Mouse (Mus musculus) inflammation-experienced regulatory T-cells, adult 6 months (primary cell): ENCODE measurements around the gene Capn10. TPM values are rescaled to one million over a fixed set of nuclear protein-coding genes. Genes with fewer than 3 reads are reported as not detected.

Experiments used
- ATAC-seq: one replicate; pipeline ENCODE4 v1.8.0; 2017
- polyA plus RNA-seq, 3 experiments: library from polyadenylated mRNA; unstranded; fragments of 100-300 nt; shearing (Covaris generic); gene quantifications; one replicate each; pipeline ENCODE4 v1.2.1; 2017

Capn10 gene
- 1 to 10 TPM; 4.6 to 7.3 (median 6.9) TPM for polyA plus RNA-seq

DNA sequence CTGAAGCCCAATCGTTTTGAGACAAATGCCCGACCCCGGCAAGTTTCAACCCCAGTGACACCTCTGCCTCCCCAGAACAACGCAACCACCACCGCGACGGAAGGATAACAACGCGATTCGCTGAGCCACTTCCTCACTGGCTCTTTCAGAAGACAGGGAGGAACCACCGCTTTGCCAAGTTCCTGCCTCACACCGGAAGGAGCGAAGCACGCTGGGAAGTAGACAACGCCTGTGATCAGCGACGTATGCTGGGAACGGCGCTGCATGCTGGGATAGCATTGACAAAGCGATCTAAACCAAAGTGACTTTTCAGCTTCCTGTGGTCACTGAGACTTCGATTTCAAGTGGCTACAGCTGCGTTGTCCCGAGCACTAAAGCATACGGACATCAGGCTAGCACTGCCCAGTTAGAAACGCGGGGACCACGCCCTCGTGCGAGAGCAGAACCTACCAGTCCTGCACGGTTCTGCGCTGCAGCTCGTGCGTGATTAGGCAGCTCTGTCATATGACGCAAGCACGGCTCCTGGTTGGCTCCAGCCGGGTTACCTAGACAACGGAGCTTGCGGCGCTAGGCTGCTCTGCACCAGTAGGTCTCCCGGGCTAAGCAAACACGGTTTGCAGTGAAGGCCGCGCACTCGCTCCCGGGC, at the start of gene Capn10:
Gene Capn10, plus strand, starts transcription at position 195 of the 646 bp plus-strand sequence.
- peak; percentile 93 for ATAC-seq

DNA sequence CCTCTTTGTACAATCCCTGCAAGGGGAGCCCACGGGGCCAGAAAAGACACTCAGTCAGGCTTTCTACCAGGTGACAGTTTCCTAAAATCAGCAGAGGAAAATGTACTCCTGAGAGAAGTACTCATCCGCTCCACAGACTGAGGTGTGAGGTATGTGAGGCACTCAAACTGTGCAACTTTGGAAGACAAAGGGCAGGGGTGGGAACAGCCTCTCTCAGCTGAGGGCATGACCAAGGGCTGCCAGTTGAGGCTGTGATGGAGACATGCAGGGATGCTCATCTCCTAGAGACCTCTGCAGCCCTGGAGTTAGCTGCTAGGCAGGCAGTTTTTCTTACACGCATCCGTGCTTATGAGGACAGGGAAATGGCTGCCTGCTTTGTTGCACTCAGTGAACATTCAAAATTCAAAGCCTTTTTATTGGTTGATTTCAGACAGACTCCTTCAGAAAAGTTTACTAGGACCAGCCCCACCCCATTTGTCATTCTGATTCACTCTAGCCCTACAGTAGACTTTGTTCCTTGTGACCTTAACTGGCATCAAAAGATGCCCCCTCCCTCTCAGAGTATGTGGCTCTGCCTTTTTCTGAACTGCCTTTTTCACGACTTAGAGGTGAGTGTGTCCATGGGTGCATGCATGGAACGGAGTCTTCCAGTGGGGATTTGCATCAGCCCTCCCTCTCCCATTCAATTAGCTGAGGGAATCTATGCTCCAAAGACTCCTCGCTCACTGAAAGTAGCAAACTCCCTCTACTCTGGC, 45.1 kb upstream of the Capn10 start:
- ATAC-seq: no peak

DNA sequence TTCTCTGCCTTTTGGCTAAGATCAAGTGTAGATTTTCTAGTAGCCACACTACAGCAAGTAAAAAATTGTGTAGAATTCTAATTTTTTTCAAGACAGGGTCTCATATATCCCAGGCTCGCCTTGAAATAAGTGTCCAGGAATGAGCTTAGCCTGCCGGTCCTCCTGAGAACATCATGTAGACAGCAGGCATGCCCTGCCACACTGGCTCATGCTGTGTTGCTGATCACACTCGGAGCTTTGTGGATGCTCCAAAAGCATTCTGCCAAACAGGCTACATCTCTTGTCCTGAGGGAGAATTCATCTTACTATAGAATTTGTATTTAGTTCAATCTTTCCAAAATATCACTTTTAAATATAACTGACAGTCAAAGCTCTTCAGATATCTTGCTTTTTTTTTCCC, 41.4 kb upstream of the Capn10 start:
- ATAC-seq: no peak

DNA sequence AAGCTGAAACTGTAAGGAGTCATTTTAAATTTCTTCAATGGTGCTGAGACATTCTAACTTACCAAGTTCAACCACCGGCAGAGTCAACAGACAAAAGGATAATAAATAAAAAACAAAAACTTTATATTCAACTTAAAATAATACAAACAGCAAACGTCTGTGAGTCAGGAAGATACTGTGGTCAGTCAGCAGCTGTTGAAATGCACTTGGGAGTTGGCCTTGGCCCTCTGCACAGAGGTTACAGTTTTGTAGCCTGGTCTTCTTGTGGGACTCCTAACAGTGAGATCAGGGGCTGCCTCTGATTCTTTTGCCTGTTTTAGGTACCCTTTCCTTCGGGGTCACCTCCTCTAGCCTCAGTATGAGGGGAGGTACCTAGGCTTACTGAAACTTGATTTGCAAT, 40.3 kb upstream of the Capn10 start:
- ATAC-seq: no peak

DNA sequence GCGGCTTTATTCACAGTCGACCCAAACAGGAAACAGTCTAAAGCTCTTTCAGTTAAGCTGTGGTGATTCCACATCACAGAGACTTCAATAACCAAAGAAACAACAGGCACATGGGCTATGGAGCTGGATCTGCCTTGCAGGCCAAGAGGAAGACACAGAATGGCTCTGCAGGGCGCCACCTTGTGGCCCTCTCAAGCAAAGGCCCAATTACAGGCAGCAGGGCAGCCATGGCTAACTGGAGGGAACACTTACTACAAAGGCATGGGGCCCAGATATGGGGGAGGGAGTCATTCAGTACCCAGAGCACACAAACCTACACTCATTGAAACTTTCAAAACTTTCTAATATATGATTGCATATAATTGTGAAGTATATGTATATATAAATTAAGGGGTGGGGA, 39.1 kb upstream of the Capn10 start:
- ATAC-seq: peak; percentile 82

DNA sequence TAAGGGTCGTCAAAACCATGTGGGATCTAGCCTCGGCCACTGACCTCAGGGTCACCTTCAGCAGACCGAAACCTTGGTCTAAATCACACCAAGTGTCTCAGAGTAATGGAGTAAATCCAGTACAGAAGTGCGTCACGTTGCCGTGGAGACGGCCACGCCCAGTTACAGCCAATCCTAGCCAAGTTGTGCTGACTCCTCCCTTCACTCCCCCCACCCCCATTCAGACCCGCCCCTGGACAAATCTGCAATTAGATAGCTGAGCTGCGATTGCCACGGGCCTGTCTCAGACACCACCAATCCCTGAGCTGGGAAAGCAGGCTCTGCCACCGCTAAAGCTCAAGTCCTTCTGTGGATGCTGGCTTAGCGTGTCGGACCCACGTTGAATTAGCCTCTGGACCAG, 31.4 kb upstream of the Capn10 start, which contains the start of gene Ankmy1:
Gene Ankmy1, minus strand, starts transcription at position 121 of the 400 bp plus-strand sequence.
- ATAC-seq: no peak

DNA sequence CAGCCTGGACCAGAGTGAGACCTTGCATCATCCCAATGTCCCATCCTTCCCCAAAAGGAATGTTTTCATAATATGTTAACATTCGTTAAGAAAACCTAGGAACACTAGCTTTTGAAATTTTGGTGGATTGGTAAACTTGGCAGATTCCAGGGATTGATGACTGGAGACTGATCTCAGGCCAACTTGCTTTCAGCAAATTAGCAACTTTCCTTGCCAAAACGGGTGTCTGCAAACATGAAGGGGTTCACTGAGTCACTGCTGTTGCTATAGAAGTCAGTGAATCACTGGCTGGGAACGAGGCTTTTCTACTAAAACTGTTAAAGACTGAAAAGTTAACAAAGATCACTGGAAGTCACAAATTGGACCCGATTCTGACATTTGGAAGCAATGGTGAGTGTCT, 30.5 kb upstream of the Capn10 start:
- ATAC-seq: no peak

DNA sequence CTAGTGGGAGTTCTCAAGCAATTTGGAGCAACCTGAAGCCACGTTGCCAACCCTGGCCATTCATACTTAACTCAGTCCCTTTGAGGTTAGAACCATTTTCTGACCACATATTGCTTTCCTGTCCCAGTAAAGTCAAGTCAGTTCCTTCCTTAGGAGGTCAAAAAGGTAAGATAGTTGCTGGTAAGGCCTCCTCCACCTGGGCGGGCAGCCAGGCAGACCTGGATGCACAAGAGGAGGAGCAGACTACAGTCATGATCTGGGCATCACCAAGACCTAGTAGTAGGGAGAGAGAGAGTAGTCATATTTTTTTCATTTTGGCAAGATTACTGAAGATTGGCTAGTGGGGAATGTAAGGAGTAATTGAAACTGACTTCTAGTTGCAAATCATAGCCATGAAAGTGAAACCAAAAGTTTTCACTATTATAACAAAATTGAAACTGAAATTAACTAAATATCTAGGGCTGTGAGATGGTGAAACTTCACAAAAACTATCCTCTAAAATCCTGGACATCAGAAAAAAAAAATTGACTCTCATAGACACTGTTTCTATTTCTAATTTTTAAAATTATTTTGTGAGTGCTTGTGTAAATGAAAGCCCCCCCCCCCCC, 28.4 kb upstream of the Capn10 start:
- no peak for ATAC-seq

DNA sequence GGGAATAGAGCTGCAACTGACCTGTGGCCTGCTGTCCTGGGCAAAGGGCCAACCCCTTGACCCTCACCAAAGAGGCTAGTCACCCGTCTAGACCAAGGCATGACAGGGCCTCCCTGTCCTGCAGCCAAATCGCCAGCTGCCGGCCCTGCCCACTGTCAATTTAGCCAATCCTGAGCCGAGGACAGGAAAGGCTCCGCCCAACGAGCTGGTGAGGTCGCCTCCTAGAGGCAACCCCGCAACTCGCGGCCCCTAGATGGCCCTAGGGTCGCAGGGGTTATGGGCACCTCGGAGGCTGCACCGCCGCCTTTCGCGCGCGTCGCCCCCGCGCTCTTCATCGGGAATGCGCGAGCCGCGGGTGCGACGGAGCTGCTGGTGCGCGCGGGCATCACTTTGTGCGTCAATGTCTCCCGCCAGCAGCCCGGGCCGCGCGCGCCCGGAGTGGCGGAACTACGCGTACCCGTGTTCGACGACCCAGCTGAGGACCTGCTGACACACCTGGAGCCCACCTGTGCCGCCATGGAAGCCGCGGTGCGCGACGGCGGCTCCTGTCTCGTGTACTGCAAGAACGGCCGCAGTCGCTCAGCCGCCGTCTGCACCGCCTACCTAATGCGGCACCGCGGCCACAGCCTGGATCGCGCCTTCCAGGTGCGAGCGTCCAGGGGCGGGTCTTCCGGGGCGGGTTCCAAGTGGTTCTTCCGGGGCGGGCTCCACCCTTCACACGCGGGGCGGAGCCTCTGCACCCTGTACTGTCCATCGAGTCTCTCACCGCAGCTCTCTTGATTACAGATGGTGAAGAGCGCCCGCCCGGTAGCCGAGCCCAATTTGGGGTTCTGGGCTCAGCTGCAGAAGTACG, 27.2 kb upstream of the Capn10 start, which contains the start of gene Dusp28:
Gene Dusp28, plus strand, starts transcription at position 203 of the 853 bp plus-strand sequence.
- peak; percentile 67 for ATAC-seq

DNA sequence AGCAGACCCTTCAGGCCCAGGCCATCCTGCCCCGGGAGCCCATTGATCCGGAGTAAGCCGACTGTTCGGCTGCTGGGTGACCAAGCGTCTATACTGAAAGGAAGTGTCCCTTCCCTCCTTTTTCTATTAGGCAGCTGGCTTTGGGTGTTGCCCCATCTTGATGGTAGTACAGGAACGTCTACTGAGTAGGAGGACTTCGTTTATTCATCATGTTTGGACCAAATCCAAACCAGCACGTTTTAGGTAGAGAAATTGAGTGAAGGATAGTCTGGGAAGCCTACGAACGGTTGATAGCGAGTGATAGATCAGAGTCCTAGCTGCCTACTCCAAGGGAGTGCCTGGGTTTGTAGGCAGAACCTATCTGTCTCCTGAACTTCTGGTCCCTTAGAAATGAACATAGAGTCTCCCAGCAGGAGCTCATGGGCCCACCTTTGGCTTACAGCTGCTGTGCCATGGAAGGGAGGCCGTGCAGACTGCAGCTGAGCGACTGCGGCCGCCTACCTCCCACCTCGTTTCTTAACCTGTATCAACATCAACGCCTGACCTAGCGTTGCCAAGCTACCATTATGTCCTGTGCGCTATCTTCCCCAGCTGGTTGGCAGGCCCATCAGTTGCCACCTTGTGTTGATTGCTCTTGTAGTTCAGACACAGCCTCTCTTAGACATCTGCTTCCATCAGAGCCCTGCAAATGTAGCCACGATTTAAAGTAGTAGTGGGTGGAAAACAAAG, 26.4 kb upstream of the Capn10 start:
- no peak for ATAC-seq

DNA sequence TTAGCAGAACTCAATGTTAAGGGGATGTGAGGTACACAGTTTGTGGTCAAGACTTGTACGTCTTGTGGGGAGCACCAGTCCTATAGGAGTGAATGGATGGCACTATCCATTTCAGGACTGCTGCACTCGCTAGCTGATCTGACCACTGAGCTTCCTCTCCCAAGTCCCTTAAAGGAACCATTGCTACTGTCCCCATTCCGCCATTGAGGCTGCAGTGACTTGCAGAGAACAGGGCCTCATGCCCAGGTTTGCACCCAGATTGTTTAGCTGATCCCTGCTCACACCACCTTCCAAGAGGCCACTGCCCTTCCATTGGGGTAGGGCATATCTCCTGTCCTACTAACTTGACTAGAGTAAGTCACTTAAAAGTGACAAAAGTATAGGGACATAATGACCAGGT, 25.5 kb upstream of the Capn10 start:
- ATAC-seq: no peak

DNA sequence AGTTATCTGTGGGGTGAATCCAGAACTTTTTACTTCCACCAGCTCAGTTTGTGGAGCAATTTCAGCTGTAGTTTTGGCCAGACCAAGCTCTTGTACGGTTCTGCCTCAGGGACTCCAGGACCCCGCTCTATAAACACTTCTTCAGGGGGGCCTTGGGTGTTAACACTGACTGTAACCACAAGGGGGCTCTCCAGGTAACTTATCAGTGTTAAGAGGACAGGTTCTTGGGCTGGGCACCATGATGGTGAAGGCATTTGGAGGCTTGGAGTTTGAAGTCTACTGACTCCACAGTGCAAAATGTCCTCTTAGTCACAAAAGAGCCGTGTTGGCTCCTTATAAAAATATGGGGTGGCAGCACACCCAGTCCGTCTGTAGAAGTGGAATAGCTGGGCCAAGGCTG, 25.1 kb upstream of the Capn10 start:
- no peak for ATAC-seq

DNA sequence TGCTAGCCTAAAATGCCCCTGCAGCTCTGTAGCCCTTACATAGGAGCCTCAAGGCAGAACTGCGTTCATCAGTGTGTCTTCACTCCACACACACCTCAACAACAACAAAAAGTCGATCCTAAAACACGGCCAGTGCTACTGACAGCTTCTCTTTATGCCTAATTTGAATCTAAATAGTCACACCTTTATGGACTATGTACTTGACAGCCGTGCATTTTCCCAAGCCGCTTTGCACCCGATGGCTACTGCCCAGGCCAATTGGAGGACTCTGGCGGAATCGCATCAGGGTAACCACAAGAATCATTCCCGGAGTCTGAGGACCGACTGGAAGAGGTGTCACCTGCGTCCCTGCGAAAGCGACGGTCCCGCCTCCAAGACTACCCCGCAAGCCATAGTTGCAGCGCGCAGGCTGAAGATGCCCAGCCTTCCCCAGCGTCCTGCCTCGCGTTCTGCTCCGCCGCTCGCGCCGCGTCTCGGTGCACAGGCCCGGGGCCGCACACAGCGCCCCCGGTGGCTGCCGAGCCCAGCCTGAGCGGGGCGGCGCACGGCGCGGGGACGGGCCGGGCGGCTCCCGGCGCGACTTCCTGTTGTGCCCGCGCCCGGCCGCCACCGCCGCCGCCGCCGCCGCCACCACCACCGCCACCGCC, 23.8 kb upstream of the Capn10 start, which contains the start of gene Rnpepl1:
Gene Rnpepl1, plus strand, starts transcription at position 545 of the 647 bp plus-strand sequence.
- ATAC-seq: peak; percentile 62

DNA sequence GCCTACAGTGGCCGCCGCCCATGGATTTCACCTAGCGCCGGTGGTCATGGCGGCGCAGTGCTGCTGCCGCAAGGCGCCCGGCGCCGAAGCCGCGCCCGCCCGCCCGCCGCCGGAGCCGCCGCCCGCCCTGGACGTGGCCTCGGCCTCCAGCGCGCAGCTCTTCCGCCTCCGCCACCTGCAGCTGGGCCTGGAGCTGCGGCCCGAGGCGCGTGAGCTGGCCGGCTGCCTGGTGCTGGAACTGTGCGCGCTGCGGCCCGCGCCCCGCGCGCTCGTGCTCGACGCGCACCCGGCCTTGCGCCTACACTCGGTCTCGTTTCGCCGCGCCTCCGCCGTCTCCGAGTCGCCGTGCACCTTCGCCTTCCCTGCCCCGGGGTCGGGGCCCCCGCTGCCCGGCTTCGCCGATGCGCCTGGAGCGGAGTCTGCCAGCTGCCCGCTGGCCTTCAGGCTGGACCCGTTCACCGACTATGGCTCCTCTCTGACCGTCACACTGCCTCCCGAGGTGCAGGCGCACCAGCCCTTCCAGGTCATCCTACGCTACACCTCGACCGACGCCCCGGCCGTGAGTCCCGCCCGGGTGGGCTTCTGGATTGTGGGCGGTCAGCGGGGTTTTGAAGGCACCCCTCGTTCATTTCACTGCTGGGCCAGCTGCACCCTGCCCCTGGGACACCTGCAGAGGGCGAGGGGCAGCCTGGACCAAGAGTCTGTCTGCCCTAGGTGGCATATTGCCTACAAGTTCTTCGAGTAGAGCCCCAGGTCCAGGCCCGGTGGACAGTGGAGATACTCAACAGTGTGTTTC, 23.1 kb upstream of the Capn10 start:
- ATAC-seq: no peak

DNA sequence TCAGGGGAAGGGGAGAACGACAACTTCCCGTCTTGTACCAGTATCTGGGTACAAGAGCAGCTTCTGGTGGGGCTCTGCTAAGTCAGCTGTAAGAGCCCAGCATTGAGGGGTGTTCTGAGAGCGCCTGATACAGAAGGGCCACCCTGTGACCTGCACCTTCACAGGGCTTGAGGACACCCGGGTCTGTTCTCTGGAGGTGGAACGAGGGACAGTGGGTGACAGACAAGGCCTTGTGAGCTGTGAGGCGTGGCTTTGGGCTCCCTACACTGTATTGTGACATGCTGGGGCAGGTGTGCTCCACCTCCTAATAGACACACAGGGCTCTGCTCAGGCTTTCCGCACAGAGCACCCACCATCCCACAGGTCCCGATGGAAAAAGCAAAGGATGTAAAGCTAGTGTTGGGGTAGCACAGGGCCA, 22.4 kb upstream of the Capn10 start:
- ATAC-seq: no peak

DNA sequence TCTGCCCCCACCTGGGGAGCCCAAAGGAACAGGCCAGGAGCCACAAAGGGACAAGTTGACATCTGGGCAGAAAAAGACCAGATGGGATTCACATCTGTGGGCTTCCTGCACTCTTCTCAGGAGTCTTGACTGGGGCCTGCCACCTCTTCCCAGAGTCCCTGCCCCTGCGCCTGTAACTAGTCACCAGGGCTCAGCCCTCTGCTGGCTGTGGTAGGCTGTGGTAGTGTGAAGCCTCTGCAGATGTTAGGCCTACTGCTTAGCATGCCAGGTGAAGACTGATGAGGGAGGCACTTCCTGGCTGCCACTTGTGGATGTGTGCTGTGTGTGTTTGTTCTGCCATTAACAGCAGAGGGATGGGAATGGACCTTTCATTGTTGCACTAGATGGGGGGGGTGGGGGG, 21.9 kb upstream of the Capn10 start:
- ATAC-seq: no peak

DNA sequence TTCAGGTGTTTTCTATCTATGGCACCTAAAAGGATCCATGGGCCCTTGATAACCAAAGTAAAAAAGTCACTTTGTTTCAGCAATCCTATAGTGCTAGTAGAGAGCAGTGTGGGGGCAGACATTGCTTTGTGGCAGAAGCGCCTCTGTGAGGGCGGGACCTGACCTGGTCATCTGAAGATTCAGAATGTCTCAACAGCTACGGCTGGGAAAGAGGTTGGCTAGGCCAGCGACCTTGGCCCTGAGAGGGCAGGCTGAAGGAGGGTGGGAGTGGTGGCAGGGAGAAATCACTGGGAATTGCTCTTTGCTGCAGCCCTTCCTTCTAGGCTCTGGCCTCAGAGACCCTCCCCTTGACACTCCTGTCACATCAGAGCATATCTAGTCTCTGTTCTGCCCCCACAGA, 19.9 kb upstream of the Capn10 start:
- ATAC-seq: no peak

DNA sequence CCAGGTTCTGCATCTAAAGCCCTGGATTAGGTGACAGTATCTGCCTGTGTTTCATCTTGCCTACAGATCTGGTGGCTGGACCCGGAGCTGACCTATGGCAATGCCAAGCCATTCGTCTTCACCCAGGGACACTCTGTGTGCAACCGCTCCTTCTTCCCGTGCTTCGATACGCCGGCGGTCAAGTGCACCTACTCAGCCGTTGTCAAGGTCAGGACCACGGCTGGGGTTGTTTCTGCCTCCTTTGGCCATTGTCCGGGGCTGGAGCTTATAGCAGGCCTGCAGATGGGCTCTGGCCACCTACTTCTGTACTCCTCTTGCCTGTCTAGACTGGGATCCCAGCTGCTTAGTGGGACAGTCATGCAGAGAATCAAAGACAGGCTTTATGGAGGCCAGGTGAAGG, 19.2 kb upstream of the Capn10 start:
- no peak for ATAC-seq

DNA sequence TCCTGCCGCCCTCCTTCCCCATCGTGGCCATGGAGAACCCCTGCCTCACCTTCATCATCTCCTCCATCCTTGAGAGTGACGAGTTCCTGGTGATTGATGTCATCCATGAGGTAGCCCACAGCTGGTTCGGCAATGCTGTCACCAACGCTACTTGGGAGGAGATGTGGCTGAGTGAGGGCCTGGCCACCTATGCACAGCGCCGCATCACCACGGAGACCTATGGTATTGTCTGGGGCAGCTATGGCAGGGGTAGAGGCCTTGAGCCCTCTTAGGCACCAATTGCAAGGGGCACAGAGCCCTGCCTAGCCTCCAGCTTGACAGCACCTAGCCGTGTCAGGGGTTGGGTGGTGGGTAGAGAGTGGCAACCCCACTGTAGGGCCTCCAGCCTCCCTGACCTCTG, 17.5 kb upstream of the Capn10 start:
- ATAC-seq: no peak

DNA sequence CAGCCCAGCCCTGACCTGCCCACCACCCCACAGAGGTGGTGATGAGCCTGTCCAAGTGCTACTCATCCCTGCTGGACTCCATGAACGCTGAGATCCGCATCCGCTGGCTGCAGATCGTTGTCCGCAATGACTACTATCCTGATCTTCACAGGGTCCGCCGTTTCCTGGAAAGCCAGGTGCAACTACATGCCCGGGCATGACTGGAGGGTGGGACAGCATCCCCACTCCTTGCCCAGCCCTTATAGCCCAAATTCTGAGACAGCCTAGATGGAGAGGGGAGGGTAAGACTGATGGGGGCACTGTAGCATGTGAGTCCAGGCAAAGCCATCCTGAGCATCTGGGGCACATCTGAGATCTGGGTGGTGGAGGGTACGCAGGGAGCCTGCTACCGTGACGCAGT, 15.0 kb upstream of the Capn10 start:
- no peak for ATAC-seq

DNA sequence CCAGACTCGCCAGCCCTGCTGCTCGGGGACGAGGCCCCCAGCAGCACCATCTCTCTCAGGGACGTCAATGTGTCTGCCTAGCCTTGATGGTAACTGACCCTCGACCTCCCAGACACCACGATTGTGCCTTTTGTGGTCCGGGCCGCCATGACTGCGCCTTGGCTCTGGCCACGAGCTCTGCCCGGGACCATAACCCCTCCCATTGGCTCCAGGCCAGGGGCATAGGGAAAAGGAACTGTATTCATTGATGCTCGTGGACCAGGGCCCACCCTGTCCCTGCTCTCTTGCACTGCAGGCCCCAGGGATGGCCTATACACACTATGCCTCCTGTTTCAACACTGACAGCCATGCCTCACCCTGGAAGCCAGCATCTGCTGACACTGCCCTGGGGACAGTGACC, 14.4 kb upstream of the Capn10 start:
- ATAC-seq: no peak
